Mouse (Mus musculus) cortical plate, adult 2 months (tissue): Measurements from ENCODE around the gene Siah1a.

Experiments
- CTCF ChIP-seq: fragments of 200-500 bp; IDR thresholded peaks from 2 replicates; pipeline ENCODE4 v1.5.1; 2011; ENCODE audit warnings: mild to moderate bottlenecking, control low read depth, low read length; ENCODE audit not compliant: insufficient read depth; ENCODE audit errors: extremely low read depth
- POLR2A ChIP-seq: fragments of 200-500 bp; IDR thresholded peaks from 2 replicates; pipeline ENCODE4 v1.6.1; 2011; ENCODE audit warnings: mild to moderate bottlenecking, low read length, control low read depth; ENCODE audit not compliant: insufficient read depth; ENCODE audit errors: extremely low read depth

GRCm38 (mm10) chr8:86718332-86718994 is 27.3 kb downstream of the Siah1a start:
- TF ChIP-seq CTCF (no peak), POLR2A (no peak)
